Mouse (Mus musculus) 416B (cell line): ENCODE results near the gene Prkacb.
A peak's percentile ranks its signal among the peaks of the same experiment; 100 is the strongest.

Source experiments
- DNase-seq: peaks from one replicate; pipeline ENCODE4 v3.0.0; 2011; ENCODE audit warnings: low read depth

Prkacb gene

GRCm38 (mm10) chr3:146812901-146813393 lies at the start of gene Prkacb:
Gene Prkacb (minus strand): TSS chr3:146812990.
- DNase-seq = peak; percentile 82

GRCm38 (mm10) chr3:146860308-146860707 lies 47.5 kb upstream of the Prkacb start:
- no peak for DNase-seq

- no peak for DNase-seq
Observed at GRCm38 (mm10) chr3:146857373-146857772, 44.6 kb upstream of the Prkacb start.

GRCm38 (mm10) chr3:146854473-146855087 lies 41.8 kb upstream of the Prkacb start:
- no peak for DNase-seq

- DNase-seq = no peak
Observed at GRCm38 (mm10) chr3:146851966-146852891, 39.4 kb upstream of the Prkacb start, which contains the start of gene Ttll7. Gene Ttll7 (plus strand): TSS chr3:146852367.

- no peak for DNase-seq
Observed at GRCm38 (mm10) chr3:146849360-146849759, 36.6 kb upstream of the Prkacb start.

- DNase-seq = no peak
Observed at GRCm38 (mm10) chr3:146848112-146848511, 35.3 kb upstream of the Prkacb start.

GRCm38 (mm10) chr3:146846237-146846636 lies 33.4 kb upstream of the Prkacb start:
- no peak for DNase-seq

- DNase-seq = no peak
Observed at GRCm38 (mm10) chr3:146843470-146843869, 30.7 kb upstream of the Prkacb start.

- no peak for DNase-seq
Observed at GRCm38 (mm10) chr3:146842766-146843165, 30.0 kb upstream of the Prkacb start.

GRCm38 (mm10) chr3:146820718-146821117 lies 7.9 kb upstream of the Prkacb start:
- no peak for DNase-seq

- no peak for DNase-seq
Observed at GRCm38 (mm10) chr3:146813624-146814023, 834 bp upstream of the Prkacb start.

- peak; percentile 36 for DNase-seq
Observed at GRCm38 (mm10) chr3:146812041-146812878, 530 bp downstream of the Prkacb start.

- DNase-seq = no peak
Observed at GRCm38 (mm10) chr3:146793554-146794257, 19.1 kb downstream of the Prkacb start.

GRCm38 (mm10) chr3:146792144-146792748 lies 20.5 kb downstream of the Prkacb start:
- peak; percentile 41 for DNase-seq

GRCm38 (mm10) chr3:146784233-146784632 lies 28.6 kb downstream of the Prkacb start:
- peak; percentile 66 for DNase-seq

GRCm38 (mm10) chr3:146783645-146784225 lies 29.1 kb downstream of the Prkacb start:
- peak; percentile 83 for DNase-seq

- peak; percentile 57 for DNase-seq
Observed at GRCm38 (mm10) chr3:146782548-146782947, 30.2 kb downstream of the Prkacb start.

GRCm38 (mm10) chr3:146781131-146781530 lies 31.7 kb downstream of the Prkacb start:
- peak; percentile 84 for DNase-seq

GRCm38 (mm10) chr3:146780241-146780640 lies 32.5 kb downstream of the Prkacb start:
- peak; percentile 38 for DNase-seq

- DNase-seq = no peak
Observed at GRCm38 (mm10) chr3:146778913-146779312, 33.9 kb downstream of the Prkacb start.
